Mouse (Mus musculus): Measurements from ENCODE around the gene Lce6a. TPM values are rescaled to one million over a fixed set of nuclear protein-coding genes. Genes with fewer than 3 reads are reported as not detected.

Lce6a gene
- total RNA-seq (2021): not detected
- long read RNA-seq, experiment 1: 0 reads
- long read RNA-seq, experiment 2: 0 reads

DNA sequence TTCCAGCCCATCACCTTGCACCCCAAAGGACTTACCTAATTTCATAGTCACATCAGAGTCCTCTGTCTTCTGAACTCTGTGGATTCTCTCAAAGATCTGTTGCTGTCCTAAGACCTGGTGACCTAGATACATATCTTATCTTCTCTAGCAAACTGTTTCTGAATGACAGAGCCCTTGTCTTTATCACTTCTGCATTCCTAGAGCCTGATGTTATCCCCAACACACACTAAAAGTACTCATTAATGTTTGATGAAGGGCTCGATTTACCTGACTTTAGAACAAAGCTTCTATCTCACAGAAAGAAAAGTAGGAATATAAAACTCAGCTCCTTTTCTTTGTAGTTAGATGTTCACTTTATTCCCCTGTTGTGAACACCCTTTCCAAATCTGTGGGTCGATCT lies at the start of gene Lce6a:
Lce6a (minus strand) TSS at position 101 of the 400 bp plus-strand sequence.
- DNase-seq: no peak

DNA sequence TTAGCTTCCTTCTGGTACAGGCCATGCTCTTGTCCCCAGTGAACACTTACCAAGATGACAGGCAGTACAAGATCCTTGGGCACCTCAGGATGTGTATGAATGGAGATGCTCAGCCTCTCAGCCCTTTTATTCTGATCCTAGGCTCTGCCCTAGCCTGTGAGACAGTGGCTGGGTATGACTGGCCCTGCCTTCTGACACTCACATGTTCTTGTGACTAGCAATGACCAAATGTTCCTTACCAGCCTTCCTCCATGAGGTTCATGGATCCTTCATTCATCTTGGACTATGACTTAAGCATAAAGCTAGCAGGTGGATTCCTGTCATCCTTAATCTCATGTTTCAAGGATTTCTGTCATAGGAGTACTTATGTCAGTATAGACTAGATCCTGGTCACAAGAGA lies 48.8 kb upstream of the Lce6a start, which contains the start of gene Lce1a2:
Lce1a2 (minus strand) TSS at position 101 of the 400 bp plus-strand sequence.
- DNase-seq: no peak

DNA sequence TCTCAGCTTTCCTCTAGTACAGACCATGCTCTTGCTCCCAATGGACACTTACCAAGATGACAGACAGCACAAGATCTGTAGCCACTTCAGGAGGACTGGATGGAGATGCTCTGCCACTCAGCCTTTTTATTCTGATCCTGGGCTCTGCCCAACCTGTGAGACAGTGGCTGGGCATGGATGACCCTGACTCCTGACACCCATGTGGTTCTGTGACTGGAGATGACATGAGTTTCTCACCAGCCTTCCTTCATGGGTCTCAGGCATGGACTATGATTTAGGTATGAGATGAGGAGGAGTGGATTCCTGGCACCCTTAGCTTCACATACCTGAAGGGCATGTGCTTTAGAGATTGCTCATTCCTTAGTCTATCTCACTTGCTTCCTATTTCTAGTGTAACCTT lies 35.4 kb upstream of the Lce6a start, which contains the start of gene Lce1b:
Lce1b (minus strand) TSS at position 101 of the 400 bp plus-strand sequence.
- no peak for DNase-seq

DNA sequence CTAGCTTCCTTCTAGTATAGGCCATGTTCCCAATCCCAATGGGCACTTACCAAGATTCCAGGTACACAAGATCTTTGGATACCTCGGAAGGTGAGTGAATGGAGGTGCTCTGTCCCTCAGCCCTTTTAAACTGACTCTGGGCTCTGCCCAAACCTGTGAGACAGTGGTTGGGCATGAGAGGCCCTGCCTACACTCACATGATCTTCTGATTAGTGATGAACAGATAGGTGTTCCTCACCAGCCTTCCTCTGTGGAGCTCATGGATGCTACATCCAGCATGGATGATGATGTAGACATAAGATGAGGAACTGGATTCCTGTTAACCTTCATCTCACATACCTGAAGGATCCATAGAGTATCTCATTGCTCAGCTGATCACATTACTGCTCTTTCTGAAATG lies 26.7 kb upstream of the Lce6a start, which contains the start of gene Lce1a1:
Lce1a1 (minus strand) TSS at position 101 of the 400 bp plus-strand sequence.
- DNase-seq: no peak

DNA sequence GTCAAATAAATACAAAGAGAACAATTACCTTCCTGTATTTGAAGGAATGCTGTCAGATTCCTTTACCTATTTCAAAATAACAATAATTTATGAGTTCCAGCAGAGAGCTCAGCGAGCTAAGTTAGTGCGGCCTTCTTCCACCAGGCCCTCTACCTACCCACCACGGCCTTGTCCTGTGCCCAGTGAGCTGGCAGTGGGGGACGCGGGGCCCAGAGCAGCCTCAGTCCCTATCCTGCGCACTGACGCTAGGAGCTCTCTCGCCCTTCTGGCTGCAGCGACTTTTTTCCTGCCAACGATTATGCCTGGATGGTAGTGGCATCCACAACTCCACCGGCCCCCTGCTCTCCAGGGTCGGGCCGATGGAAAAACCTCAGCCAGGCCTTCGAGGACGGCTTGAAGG lies 18.4 kb upstream of the Lce6a start:
- DNase-seq: no peak

DNA sequence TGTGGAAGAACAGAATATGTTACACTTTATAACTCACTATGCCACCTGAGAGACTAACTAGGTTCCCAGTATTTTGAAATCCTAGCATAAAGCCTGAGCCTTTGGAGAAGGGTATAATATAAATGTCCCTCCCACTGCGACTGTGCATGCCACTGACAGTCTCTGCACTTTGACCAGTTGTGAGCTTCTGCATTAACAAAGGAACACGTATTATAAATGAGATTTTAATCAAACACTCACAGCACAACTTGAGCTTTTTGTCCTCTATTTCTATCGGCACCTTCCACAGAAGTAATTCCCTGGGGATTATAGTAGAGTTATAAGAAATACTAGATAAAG lies 17.2 kb upstream of the Lce6a start:
- DNase-seq: no peak

DNA sequence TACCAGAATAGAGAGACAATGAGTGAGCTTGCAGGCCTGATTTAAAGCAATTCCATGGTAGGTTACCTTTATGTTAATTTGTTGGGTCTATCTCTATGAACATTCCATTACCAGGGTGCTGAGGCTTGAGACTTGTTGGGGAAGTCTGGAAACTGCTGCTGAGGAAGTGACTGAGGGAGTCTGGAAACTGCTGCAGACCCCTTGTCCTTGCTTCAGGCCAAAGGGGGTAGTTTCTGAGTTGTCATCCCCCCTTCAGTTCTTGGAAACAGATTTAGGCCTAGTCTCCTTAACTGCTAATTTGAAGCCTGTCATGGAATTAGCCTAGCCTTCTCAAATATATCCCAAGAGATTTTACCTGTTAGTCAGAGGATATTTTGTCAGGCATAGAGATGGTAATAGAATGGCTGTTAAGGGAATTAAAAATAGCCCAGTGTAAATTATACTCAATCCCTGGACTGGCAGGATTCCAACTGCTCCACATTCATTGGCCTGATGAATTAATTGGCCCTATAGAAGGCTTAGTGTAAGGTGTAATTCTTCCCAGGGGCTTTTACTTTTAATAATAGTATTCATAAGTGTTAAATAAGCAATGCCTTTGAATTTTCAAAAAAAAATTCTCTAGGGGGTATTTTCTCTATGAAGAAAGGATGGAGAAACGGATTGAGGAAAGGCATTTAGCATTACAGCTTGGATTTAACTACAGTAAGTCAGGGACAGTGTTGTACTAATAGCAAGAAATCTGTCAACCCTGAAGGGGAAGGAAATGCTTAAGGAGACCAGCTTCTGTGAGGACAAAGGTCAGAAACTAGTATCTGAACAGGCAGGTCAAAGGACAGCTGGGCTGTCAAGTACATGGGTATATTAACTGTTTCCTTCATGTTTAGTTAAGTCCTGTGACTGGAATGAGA lies 16.5 kb upstream of the Lce6a start:
- DNase-seq: no peak

DNA sequence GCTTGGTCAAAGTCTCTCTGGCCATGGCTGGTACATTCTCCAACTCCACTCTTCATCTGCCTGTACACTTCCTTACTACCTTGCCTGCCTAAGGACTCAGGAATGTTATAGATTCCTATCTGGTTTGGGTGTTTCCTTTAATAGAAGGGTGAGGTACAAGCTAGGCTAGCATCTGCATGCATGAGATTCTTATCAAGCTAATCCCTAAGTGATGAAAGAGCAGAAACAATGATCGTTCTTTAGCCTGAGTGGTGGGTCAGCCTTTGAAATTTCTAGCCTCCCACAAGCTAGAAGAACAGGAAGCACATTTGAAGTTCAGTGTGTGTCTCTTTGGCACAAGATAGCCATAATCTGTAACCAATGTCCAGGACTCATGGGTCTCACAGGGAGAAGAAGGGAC lies 11.7 kb downstream of the Lce6a start:
- no peak for DNase-seq

DNA sequence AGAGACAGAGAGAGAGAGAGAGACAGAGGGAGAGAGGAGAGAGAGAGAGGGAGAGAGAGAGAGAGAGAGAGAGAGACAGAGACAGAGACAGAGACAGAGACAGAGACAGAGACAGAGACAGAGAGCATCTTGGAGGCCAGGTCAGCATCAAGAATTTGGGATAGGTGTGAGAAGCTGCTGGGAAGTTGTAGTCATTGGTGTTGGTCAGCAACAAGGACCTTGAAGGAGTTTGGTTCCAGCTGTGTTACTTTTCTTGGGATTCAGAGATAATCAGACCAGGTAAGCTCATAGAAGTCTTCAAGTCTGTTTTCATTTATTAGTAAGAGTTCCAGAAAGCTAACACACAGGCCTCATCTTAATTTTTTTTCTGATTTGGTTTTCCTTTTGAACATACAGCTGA lies 14.1 kb downstream of the Lce6a start, which contains the start of gene 2210017I01Rik:
2210017I01Rik (minus strand) TSS at position 101 of the 400 bp plus-strand sequence.
- no peak for DNase-seq

DNA sequence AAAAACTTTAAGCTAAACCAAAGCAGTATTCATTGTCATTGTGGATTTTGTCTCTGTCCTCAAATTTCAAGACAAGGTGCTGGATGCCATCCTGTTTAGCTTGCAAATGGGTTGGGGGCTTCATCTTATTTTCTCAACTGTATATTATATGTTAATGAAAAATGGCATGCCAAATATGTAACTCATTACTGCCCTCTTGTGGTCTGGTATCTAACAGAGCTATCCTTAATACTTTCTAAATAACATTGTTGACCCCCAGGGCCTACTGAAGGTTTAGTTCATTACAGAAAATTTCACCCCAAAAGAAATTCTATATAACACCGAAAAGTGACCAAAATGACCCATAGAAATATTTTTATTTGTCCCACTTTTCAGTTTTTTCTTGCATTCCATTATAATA lies 19.3 kb downstream of the Lce6a start:
- no peak for DNase-seq

DNA sequence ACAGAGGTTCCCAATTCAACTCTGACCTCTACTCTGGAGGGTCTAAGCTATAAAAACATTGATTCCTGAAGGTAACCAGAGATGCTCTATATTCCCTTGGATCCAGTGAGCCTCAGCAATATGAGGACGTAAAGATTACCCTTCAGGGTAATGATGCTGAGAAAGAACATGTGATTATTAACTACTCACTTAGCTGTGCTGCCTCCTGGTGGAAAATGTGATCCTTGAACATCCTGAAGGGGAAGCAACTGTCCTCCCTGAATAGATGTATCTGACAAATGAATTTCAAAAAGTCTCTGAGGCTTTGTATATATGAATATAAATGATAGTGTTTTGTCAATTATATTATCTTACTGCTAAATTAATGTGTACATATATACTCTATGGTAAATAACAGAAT lies 21.0 kb downstream of the Lce6a start:
- no peak for DNase-seq

DNA sequence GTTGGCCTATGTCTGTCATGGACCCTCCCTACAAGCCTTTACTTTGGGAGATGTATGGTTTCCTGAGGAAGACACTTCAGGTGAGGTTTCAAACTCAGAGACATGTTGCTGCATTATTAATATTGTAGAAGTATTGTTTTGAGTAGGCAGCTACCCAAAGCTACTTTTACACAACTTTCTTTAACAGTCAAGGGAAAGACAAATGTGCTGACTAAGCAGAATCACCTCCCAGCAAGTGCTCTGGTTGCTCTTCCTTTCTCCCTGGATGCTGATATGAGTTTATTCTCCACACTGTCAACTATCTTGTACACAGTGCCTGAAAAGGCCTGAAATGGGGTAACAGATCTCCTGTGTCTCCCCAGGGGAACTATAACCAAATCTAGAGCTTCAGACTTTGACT lies 21.5 kb downstream of the Lce6a start:
- DNase-seq: no peak

DNA sequence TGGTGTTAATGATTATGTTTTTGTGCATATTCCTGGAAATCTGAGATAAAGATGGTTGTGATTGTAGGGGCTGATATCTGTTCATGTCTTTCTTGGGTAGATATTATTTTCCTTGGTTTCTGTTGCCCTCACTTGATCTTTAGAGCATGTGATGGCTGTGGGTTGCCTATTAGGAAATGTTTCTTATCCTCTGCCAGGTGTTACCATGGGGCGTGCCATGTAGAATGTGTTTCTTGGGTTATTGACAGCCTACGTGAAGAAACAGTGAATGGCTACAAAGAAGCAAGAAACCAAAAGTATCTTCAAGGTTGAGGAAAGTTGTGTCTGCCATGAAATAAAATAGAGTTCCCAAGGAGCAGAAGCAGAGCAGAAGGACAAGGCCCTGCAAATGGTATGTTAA lies 23.0 kb downstream of the Lce6a start:
- DNase-seq: no peak

DNA sequence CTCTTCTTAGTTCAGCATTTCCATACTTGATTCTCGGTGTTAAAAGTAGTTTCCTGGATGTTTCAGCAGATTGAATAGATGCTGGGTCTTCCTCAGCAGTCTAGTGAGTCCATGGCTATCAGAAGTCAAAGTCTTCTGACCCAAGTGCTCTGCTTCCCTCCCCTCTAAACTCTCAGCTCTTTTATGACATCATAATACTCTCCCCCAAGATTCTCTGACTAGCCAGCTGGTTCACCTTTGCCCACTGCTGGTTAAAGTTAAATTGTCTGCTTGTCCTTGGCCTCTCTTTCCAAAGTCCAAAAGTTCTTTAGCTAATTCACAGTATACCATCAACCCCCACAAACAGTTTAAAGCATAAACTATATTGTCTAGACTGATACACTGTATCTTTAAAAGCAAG lies 32.6 kb downstream of the Lce6a start, which contains the start of gene Smcp:
Smcp (minus strand) TSS at position 140 of the 400 bp plus-strand sequence.
- DNase-seq: no peak

DNA sequence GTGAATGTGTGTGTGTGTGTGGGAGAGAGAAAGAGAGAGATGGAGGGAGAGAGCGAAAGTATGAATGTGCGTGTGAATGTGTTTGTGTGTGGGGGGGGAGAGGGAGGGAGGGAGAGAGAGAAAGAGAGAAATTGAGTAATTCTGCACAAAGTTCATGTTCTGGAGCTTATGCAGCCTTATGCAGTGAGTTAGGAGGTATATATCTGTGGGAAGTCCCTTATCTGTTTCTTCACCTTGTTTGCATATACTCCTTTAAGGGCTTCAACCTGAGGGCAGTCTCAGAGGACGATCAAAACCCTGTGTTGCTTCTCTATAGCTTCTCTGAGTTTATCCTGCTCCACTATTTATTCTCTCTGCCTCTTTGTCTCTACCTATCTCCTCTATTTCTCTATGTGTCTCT lies 34.3 kb downstream of the Lce6a start:
- DNase-seq: no peak

DNA sequence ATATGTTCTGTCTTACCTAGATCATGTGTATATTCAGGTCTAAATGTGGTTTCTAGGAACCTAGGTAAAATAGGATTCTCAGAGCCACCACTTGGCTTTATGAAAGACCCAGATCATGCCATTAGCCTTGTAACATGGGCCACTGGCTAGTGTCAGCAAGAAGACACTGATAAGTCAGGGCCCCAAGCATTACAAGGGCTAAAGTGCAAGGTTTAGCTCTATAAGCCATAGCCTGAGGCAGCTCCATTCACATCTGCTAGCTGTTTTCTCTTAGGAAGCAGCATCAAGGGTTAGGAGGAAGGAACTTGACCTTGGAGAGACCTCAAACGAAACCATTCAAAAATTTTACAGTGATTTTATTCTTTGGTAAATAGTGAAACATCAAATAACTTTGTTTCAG lies 36.4 kb downstream of the Lce6a start:
- DNase-seq: no peak

DNA sequence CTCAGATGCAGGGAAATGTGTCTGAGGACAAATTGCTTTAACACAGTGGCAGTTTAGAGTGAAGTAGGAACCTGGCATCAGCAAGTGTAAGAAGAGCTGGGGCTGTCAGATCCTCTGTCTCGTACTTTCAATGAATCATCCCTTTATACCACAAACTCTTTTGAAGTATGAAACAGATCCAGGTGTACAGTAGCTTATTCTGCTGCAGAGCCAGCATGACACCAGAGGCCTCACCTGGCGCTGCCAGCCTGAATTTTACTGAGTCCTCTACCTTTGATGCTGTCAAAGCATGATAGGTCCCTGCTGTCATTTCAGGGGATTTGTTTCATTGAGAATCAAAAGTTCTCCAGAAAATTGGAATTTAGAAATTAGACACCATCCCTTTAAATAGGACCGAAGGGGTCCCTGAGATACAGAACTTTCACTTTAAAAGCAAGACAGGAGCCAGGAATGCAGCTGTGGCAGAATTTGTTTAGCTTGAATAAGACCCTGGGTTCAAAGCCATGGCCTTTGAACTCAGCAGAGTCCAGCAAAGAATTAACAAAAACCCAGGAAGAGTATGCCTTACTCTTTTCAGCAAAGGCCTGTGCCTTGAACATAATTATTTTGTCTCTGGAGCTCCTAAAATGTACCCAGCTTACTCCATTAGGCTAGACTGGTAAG lies 38.2 kb downstream of the Lce6a start:
- DNase-seq: no peak

DNA sequence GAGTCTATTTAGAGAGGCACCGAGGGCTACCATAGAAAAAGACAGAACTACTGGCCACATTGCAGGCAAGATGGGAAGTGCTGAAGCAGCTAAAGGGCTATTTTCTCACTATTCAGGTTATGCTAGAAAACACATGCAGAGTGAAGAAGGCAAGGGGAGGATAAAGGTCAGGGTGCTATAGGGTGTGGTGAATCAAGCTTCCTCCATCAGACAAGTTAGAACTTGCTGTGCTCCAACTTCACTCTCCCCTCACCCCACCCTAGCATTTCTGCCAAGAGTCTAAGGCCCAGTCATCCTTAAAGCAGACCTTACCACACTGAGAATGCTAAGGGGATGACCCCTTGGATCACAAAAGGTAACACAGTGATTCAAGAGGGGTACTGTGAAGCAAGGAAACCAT lies 42.0 kb downstream of the Lce6a start:
- no peak for DNase-seq

DNA sequence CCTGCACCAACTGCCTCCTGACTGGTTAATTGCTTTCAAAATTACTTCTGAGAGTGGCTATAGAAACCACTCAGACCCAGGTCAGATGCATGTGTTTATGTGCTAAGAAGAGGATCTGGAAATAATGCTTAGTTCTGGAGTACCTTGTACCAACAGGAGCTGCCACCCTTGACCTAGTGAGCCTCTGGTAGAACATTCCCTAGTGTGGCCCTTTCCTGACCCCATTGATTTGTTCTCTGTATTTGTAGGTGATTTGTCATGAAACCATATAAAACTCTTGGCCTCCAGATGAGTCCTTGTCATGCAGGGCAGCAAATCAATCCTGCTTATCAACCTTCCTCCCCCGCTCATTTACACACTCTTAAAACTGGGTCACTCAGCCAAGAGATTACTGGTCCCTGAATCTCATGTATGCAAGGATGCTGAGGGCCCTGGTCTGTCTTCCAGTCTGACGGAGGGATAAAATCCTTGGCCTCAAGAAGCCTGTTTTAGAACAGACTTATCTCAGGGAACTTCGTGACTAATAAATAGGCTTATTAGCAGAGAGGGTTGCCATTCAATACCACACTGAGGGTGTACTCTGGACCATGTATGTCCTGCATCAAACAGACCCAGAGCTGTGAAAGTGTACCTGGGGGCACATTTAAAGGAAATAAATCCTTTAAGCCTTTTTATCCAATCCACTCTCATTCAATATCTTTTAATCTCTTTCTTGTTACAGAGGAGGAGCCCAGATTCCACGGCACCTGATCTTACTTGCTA lies 42.6 kb downstream of the Lce6a start:
- no peak for DNase-seq

DNA sequence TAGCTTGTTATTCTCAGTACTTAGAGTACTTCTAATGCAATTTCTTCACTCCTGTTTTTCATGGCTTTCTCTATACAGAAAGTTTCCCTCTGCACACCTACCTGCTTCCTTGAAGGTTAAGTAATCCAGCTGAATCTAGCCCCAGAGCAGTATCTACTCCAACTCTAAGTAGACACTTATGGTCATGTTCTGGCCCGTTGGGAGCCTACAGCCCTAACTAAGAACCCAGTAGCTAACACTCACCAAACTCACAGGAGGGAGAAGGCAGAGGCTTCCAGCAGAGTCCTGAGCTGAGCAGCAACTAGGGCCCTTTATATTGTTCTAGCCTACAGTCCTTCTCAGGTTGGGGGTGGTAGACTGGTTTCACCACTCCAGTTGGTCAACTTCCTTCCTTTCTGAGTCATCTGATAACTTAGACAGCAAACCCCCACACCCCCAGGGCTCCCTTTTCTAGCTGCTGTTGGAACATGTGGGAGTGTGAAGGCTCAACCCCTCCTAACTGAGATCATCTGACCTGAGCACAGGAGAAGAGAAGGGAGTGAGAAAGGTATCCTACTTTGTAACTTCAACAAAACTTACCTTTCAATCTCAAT lies 47.9 kb downstream of the Lce6a start, which contains the start of gene Ivl:
Ivl (minus strand) TSS at position 287 of the 593 bp plus-strand sequence.
- no peak for DNase-seq

DNA sequence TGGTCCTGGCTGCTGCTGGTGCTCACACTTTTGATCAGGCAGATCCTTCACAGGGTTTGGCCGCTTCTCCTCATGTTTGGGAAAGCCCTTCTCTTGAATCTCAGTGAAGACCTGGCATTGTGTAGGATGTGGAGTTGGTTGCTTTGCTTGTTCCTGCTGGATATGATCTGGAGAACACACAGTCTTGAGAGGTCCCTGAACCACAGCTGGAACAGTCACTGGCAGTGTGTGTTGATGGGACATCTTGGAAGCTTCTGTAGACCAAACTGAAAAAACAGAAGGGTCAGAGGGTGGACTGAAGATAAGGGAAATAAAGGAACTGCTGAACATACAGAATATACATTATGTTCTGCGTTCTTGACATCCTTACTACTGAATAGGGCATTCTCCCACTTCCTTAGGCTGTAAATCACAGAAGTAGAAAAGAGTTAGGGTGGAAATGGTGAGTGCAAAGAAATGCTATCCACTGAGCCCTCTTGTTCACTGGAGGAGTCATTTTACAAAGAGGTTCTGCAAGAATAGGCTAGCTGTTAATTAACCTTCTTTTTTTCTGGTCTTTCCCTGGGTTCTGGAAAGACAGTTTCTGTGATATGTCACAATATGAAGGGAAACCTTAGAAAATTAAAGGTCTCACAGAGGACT lies 48.8 kb downstream of the Lce6a start:
- no peak for DNase-seq

Measured in adrenal gland, postnatal 10 days (tissue).